Mouse (Mus musculus) lung, postnatal 0 days (tissue): ENCODE results near the gene Nrxn1.

ENCODE experiments used
- CTCF ChIP-seq: IDR thresholded peaks from 2 replicates; pipeline ENCODE4 v1.5.1; 2016; ENCODE audit warnings: antibody characterized with exemption, mild to moderate bottlenecking
- EP300 ChIP-seq: IDR thresholded peaks from 2 replicates; pipeline ENCODE4 v1.6.1; 2016; ENCODE audit warnings: antibody characterized with exemption, mild to moderate bottlenecking, control low read depth

GRCm38 (mm10) chr17:90122796-90123481 lies 969.9 kb downstream of the Nrxn1 start:
- no peak for TF ChIP-seq EP300
- no peak for TF ChIP-seq CTCF
